Mouse (Mus musculus) heart, embryonic 16.5 days (tissue): Measurements from ENCODE around the gene Ankrd31. TPM values are rescaled to one million over a fixed set of nuclear protein-coding genes. Genes with fewer than 3 reads are reported as not detected.
"Not testable (repeated sequence)": the region's sequence is repeated elsewhere in the genome, so short reads cannot be mapped to it uniquely, and the experiment has no call there.

Experiments used
- ATAC-seq: fragments of 200-750 bp; cut with Nextera tagmentation; replicated peaks from 2 replicates; pipeline ENCODE4 v1.8.0; 2017; ENCODE audit warnings: moderate number of reproducible peaks; ENCODE audit not compliant: insufficient read depth, low FRiP score; ENCODE audit errors: extremely low read depth
- H3K27ac ChIP-seq: fragments of 300-500 bp; sonication (generic); 2 replicates; pipeline ENCODE4 v1.5.1; 2014; ENCODE audit warnings: mild to moderate bottlenecking, low read length, control low read depth, moderate library complexity
- H3K27me3 ChIP-seq: fragments of 300-500 bp; sonication (generic); 2 replicates; pipeline ENCODE4 v1.6.1; 2014; ENCODE audit warnings: low read length, mixed read lengths; ENCODE audit not compliant: control insufficient read depth, insufficient read depth
- H3K36me3 ChIP-seq: fragments of 300-500 bp; sonication (generic); 2 replicates; pipeline ENCODE4 v1.6.1; 2014; ENCODE audit not compliant: control insufficient read depth, insufficient read depth
- H3K4me1 ChIP-seq: fragments of 300-500 bp; sonication (generic); 2 replicates; pipeline ENCODE4 v1.6.1; 2014; ENCODE audit warnings: low read length, mixed read lengths; ENCODE audit not compliant: control insufficient read depth, insufficient read depth
- H3K4me2 ChIP-seq: fragments of 300-500 bp; sonication (generic); 2 replicates; pipeline ENCODE4 v1.6.1; 2014; ENCODE audit warnings: low read depth, mild to moderate bottlenecking, control low read depth, low read length
- H3K4me3 ChIP-seq: fragments of 300-500 bp; sonication (generic); 2 replicates; pipeline ENCODE4 v1.5.1; 2014; ENCODE audit warnings: mild to moderate bottlenecking, control low read depth, low read length
- H3K9ac ChIP-seq: fragments of 300-500 bp; sonication (generic); 2 replicates; pipeline ENCODE4 v1.6.1; 2014; ENCODE audit warnings: low read length, control low read depth
- H3K9me3 ChIP-seq: fragments of 300-500 bp; sonication (generic); replicated peaks from 2 replicates; pipeline ENCODE4 v1.6.1; 2016; ENCODE audit warnings: low read length; ENCODE audit not compliant: control insufficient read depth
- WGBS: fragments of 180-500 bp; shearing (Covaris S2); extraction: QIAGEN DNeasy Blood & Tissue Kit; methylation state at CpG from one replicate; pipeline ENCODE4 v1.1.7; 2014; 5-methylcytosine and 5-hydroxymethylcytosine counted together
- polyA plus RNA-seq: library from polyadenylated mRNA; unstranded; fragments of >200 nt; fragmentation: Nextera tagmentation; extraction: Ambion mirVana; gene quantifications from 2 replicates; pipeline ENCODE4 v1.2.1, GENCODE M21; 2015

Ankrd31 gene
- polyA plus RNA-seq, 1 experiment from 2014 or later, result not detected

GRCm38 (mm10) chr13:96941481-96941880, 193.4 kb downstream of the Ankrd31 start:
- H3K27me3 ChIP-seq, H3K27ac ChIP-seq, H3K4me1 ChIP-seq, H3K36me3 ChIP-seq, H3K9ac ChIP-seq, H3K4me3 ChIP-seq, H3K4me2 ChIP-seq, H3K9me3 ChIP-seq, ATAC-seq: not testable (repeated sequence)
- 83% methylated on average over 11 of the region's 11 CpGs for WGBS

GRCm38 (mm10) chr13:96943571-96943970, 195.5 kb downstream of the Ankrd31 start:
- H3K4me1 ChIP-seq, result 0 out of 2 replicates have a peak, but pooled peaks cover 6% of the 10 kb centered on the region
- no peak overlapping the region for H3K4me3 ChIP-seq
- ATAC-seq, result no peak
- no peaks in the 10 kb centered on the region for H3K36me3 ChIP-seq
- H3K9me3 ChIP-seq, result no peaks in the 10 kb centered on the region
- WGBS, result 30% methylated on average over 3 of the region's 3 CpGs
- no peaks in the 10 kb centered on the region for H3K27me3 ChIP-seq
- H3K27ac ChIP-seq, result no peak overlapping the region
- H3K4me2 ChIP-seq, result no peak overlapping the region
- H3K9ac ChIP-seq, result no peak overlapping the region

- Histone ChIP-seq H3K9me3 (no peaks in the 10 kb centered on the region), H3K4me2 (no peak overlapping the region), H3K36me3 (no peaks in the 10 kb centered on the region), H3K9ac (no peak overlapping the region), H3K4me1 (0 out of 2 replicates have a peak, but pooled peaks cover 6% of the 10 kb centered on the region), H3K4me3 (no peak overlapping the region), H3K27ac (no peak overlapping the region), H3K27me3 (no peaks in the 10 kb centered on the region)
- WGBS, result 75% methylated on average over 4 of the region's 4 CpGs
- no peak for ATAC-seq
Observed at GRCm38 (mm10) chr13:96945748-96946147, 197.7 kb downstream of the Ankrd31 start.

DNA sequence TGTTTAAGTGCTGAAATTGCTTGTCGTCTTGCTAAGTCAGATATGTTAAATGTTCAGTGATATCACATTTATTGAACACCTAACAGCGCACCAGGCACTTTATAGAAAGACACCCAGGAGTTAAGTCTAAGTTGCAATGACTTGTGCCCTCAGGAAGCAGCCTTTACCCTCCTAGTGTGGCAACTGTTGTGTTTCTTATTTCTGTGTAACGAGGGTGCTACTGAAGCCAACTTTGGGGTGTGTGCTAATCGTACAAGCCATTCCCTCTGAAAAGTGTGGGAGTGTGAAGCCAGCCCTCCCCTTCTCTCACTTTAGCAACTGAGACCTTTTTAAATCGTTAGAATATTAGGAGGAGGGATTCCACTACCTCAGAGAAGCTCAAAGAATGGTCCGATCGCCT, 199.7 kb downstream of the Ankrd31 start:
- Histone ChIP-seq H3K36me3 (no peaks in the 10 kb centered on the region), H3K9me3 (no peaks in the 10 kb centered on the region), H3K4me3 (no peak overlapping the region), H3K27me3 (no peaks in the 10 kb centered on the region), H3K27ac (no peak overlapping the region), H3K4me1 (0 out of 2 replicates have a peak, but pooled peaks cover 6% of the 10 kb centered on the region), H3K4me2 (no peak overlapping the region), H3K9ac (no peak overlapping the region)
- ATAC-seq, result no peak
- WGBS, result 83% methylated on average over 7 of the region's 7 CpGs

DNA sequence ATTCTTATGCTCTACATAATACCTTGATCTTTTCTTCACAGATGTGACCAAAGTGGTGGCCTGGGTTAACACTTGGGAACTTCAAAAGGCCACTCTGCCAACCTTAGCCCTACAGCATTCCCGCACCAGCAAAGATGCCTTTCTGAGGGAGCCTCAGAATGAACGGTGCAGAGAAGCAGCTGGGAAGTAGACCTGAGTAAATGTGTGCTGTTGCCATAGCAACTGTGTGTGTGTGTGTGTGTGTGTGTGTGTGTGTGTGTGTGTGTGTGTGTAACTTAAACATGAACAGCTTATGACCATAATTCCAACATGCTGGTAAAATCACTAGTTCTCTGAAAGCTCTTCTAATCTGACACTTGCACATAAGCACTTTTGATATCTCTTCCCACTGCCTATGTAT, 203.8 kb downstream of the Ankrd31 start:
- Histone ChIP-seq H3K9ac (no peak overlapping the region), H3K4me3 (no peak overlapping the region), H3K36me3 (no peaks in the 10 kb centered on the region), H3K4me2 (no peak overlapping the region), H3K4me1 (no peaks in the 10 kb centered on the region), H3K9me3 (no peaks in the 10 kb centered on the region), H3K27ac (no peak overlapping the region), H3K27me3 (no peaks in the 10 kb centered on the region)
- no peak for ATAC-seq
- WGBS, result 62% methylated on average over 2 of the region's 2 CpGs

GRCm38 (mm10) chr13:96956466-96956865, 208.4 kb downstream of the Ankrd31 start:
- no peak for ATAC-seq
- Histone ChIP-seq H3K4me3 (no peak overlapping the region), H3K27me3 (no peaks in the 10 kb centered on the region), H3K9me3 (no peaks in the 10 kb centered on the region), H3K27ac (no peak overlapping the region), H3K4me2 (no peak overlapping the region), H3K36me3 (no peaks in the 10 kb centered on the region), H3K4me1 (no peaks in the 10 kb centered on the region), H3K9ac (no peak overlapping the region)
- WGBS, result 70% methylated on average over 6 of the region's 6 CpGs

Other genes starting within 250 kb of the Ankrd31 start
- 6.5 and 7.3 TPM in 2 replicates for gene Polk, start 205.7 kb upstream of the Ankrd31 start, polyA plus RNA-seq
- gene Col4a3bp, start 205.7 kb upstream of the Ankrd31 start, polyA plus RNA-seq, result 8.7 and 9.1 TPM in 2 replicates
- gene Hmgcr, start 77.3 kb upstream of the Ankrd31 start, polyA plus RNA-seq, result 27.6 and 29.7 TPM in 2 replicates
- 0.29 and 0.41 TPM in 2 replicates for gene Gcnt4, start 176.4 kb downstream of the Ankrd31 start, polyA plus RNA-seq